Mouse (Mus musculus): ENCODE measurements around the gene Ccer2.
A peak's percentile ranks its signal among the peaks of the same experiment; 100 is the strongest.

DNA sequence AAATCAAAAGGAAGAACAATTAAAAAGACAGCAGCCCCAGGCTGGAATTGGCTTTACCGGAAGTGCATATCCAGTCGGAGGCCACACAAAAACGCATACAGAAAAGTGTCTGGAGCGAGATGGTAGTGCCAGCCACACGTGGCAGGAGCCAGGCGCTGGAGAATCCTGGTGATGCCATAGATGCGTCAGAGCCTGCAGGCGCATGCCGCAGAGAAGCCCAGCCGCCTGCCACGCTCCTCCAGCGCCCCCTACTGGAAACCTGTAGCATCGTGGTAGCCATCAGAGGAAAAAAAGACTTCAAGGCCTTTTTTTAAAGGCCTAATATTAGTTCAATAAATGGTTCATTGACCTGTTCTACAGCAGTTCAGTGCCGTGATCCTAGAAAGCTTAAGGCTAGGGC is 29.4 kb upstream of the Ccer2 start:
- TF ChIP-seq CTCF (IDR thresholded peaks at IDR 0.05; ENCODE audit: control insufficient read depth, insufficient read depth, insufficient read length) (peak; percentile 84), CEBPB (IDR thresholded peaks at IDR 0.05; ENCODE audit: low read depth) (no peak), MAX (IDR thresholded peaks at IDR 0.05) (peak; percentile 86), MYOD1 (IDR thresholded peaks at IDR 0.05; ENCODE audit: control insufficient read depth, insufficient read length, low read depth) (no peak), USF1 (IDR thresholded peaks at IDR 0.05; ENCODE audit: low read depth) (no peak), MYOG (IDR thresholded peaks at IDR 0.05; ENCODE audit: control insufficient read depth, extremely low read depth, insufficient read length) (no peak), FOSL1 (IDR thresholded peaks at IDR 0.05; ENCODE audit: insufficient read depth, low read length, poor library complexity, severe bottlenecking) (no peak)
